Comparison of ENCODE assay signal across 11 mouse cellular contexts in the genomic region with DNA sequence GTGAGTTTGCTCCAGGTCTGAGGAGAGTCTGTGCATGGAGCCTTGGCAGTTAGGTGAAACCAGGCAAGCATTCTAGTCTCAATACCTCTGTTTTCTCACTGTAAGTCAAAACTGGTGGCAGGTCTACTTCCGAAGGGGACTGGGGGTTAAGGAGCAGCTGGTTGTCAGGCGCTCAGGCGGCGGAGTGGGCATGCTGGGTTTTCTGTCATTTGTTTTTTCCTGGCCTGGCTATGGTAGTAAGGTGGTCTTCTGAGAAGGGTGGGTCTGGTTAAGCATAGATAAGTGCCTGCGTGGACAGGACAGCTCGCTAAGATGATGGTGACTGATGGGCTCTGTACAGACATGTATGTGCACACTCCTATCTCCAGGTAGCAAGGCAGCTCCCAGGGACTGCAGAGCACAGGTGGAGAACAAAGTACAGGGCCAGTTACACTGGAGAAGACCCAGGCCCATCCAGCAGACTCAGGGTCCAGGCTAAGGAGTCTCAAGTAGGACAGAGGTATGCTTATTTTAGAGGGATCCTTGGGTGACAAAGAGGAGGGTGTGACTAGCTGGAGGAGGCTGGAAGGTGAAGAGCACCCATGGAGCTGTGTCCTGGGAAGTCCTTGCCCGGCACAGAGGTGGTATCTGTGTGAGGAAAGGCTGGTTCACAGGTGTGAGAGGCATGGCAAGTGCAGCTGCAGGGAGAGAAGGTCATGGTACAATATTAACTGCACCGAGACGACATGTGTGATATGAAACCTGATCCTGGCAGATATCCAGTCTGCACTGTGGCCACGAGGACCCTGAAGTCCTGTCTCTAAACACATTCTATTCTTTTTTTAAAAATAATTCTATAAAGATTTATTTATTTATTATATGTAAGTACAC. TPM values are rescaled to one million over a fixed set of nuclear protein-coding genes. Genes with fewer than 3 reads are reported as not detected.
A peak's percentile ranks its signal among the peaks of the same experiment; 100 is the strongest.
DNase-seq lines count a peak whose midpoint lies in the region; ATAC-seq lines count a peak whose summit lies in the region.
"Had no signal": no experiment of that assay in that cellular context is flagged by ENCODE, and none has a peak within 500 bp of the region (broad histone marks: within the 10 kb centered on the region; RNA-seq: fewer than 3 reads in every experiment).

No protein-coding gene starts in this region.

- H3K4me3 ChIP-seq in forebrain, embryonic 11.5 days (ENCODE audit: low read depth, low read length): no peak overlapping the region
- no peak overlapping the region for H3K4me3 ChIP-seq in forebrain, embryonic 12.5 days (replicated peaks)
- H3K4me3 ChIP-seq in kidney, embryonic 16.5 days (ENCODE audit: low read length): no peak overlapping the region
- no peak overlapping the region for H3K4me3 ChIP-seq in heart, embryonic 16.5 days (ENCODE audit: low read length)
- no peak overlapping the region for H3K4me3 ChIP-seq in stomach, embryonic 15.5 days (replicated peaks)
- H3K4me3 ChIP-seq: limb, embryonic 12.5 days had no signal

- H3K27me3 ChIP-seq in forebrain, embryonic 11.5 days (ENCODE audit: control insufficient read depth, insufficient read depth, low read length): no peaks in the 10 kb centered on the region
- H3K27me3 ChIP-seq in forebrain, embryonic 12.5 days: no peaks in the 10 kb centered on the region
- no peaks in the 10 kb centered on the region for H3K27me3 ChIP-seq in kidney, embryonic 16.5 days (ENCODE audit: insufficient read depth, low read length)
- H3K27me3 ChIP-seq in heart, embryonic 16.5 days (ENCODE audit: control insufficient read depth, insufficient read depth, low read length): no peaks in the 10 kb centered on the region
- H3K27me3 ChIP-seq in stomach, embryonic 15.5 days (replicated peaks): no peaks in the 10 kb centered on the region
- H3K27me3 ChIP-seq: limb, embryonic 12.5 days had no signal

- no peak for ATAC-seq in forebrain, embryonic 11.5 days (replicated peaks; ENCODE audit: low FRiP score)
- ATAC-seq in forebrain, embryonic 12.5 days (ENCODE audit: low FRiP score): no peak
- ATAC-seq in kidney, embryonic 16.5 days (ENCODE audit: low FRiP score, low TSS enrichment): no peak
- no peak for ATAC-seq in heart, embryonic 16.5 days (replicated peaks; ENCODE audit: extremely low read depth, insufficient read depth, low FRiP score)
- 0 out of 2 replicates have a peak, but pooled peaks have one; percentile 19 for ATAC-seq in stomach, embryonic 15.5 days (ENCODE audit: insufficient read depth, low FRiP score, low read depth)
- no peak for ATAC-seq in granulocyte monocyte progenitor cell, adult 5-6 weeks (replicated peaks; ENCODE audit: poor library complexity, severe bottlenecking)

- no peak overlapping the region for H3K4me2 ChIP-seq in forebrain, embryonic 11.5 days (ENCODE audit: low read depth, low read length, severe bottlenecking)
- H3K4me2 ChIP-seq in forebrain, embryonic 12.5 days: no peak overlapping the region
- H3K4me2 ChIP-seq in kidney, embryonic 16.5 days (replicated peaks; ENCODE audit: low read depth, low read length): no peak overlapping the region
- no peak overlapping the region for H3K4me2 ChIP-seq in heart, embryonic 16.5 days (ENCODE audit: low read depth, low read length)
- no peak overlapping the region for H3K4me2 ChIP-seq in stomach, embryonic 15.5 days
- H3K4me2 ChIP-seq: limb, embryonic 12.5 days had no signal

- H3K4me1 ChIP-seq in forebrain, embryonic 11.5 days (replicated peaks; ENCODE audit: control insufficient read depth, insufficient read depth, low read length): no peaks in the 10 kb centered on the region
- no peaks in the 10 kb centered on the region; the same call in 1 of the 2 replicates for H3K4me1 ChIP-seq in forebrain, embryonic 12.5 days
- peaks cover 23% of the 10 kb centered on the region for H3K4me1 ChIP-seq in kidney, embryonic 16.5 days (ENCODE audit: insufficient read depth, low read length)
- H3K4me1 ChIP-seq in heart, embryonic 16.5 days (ENCODE audit: control insufficient read depth, insufficient read depth, low read length): peaks cover 8% of the 10 kb centered on the region
- peaks cover 23% of the 10 kb centered on the region for H3K4me1 ChIP-seq in stomach, embryonic 15.5 days

- no peaks in the 10 kb centered on the region for H3K9me3 ChIP-seq in forebrain, embryonic 11.5 days (ENCODE audit: control insufficient read depth, low read length)
- H3K9me3 ChIP-seq in forebrain, embryonic 12.5 days: no peaks in the 10 kb centered on the region
- no peaks in the 10 kb centered on the region for H3K9me3 ChIP-seq in kidney, embryonic 16.5 days (ENCODE audit: low read length)
- H3K9me3 ChIP-seq in heart, embryonic 16.5 days (replicated peaks; ENCODE audit: control insufficient read depth, low read length): no peaks in the 10 kb centered on the region
- H3K9me3 ChIP-seq in stomach, embryonic 15.5 days: no peaks in the 10 kb centered on the region
- H3K9me3 ChIP-seq: limb, embryonic 12.5 days had no signal

- DNase-seq in forebrain, embryonic 11.5 days (ENCODE audit: low spot score): peak; percentile 44
- DNase-seq in kidney, adult 8-10 months: no peak
- DNase-seq in adrenal gland, postnatal 36 days: no peak
- DNase-seq: adrenal gland, adult 2 months; cerebellum, adult 11 months had no signal

- H3K9ac ChIP-seq in forebrain, embryonic 11.5 days (ENCODE audit: low read length): no peak overlapping the region
- H3K9ac ChIP-seq in forebrain, embryonic 12.5 days: no peak overlapping the region
- no peak overlapping the region for H3K9ac ChIP-seq in kidney, embryonic 16.5 days (replicated peaks; ENCODE audit: low read length)
- no peak overlapping the region for H3K9ac ChIP-seq in heart, embryonic 16.5 days (ENCODE audit: low read length)
- H3K9ac ChIP-seq in stomach, embryonic 15.5 days: no peak overlapping the region
- H3K9ac ChIP-seq: limb, embryonic 12.5 days had no signal

- WGBS in forebrain, embryonic 11.5 days: 85% methylated on average over 10 of the region's 10 CpGs
- WGBS in forebrain, embryonic 12.5 days: 88% methylated on average over 10 of the region's 10 CpGs
- 68% methylated on average over 10 of the region's 10 CpGs for WGBS in kidney, embryonic 16.5 days
- WGBS in heart, embryonic 16.5 days: 74% methylated on average over 10 of the region's 10 CpGs
- WGBS in stomach, embryonic 15.5 days: 69% methylated on average over 10 of the region's 10 CpGs

- H3K36me3 ChIP-seq in forebrain, embryonic 11.5 days (ENCODE audit: control insufficient read depth, insufficient read depth, low read length): no peaks in the 10 kb centered on the region
- H3K36me3 ChIP-seq in forebrain, embryonic 12.5 days (replicated peaks): no peaks in the 10 kb centered on the region
- H3K36me3 ChIP-seq in kidney, embryonic 16.5 days (ENCODE audit: insufficient read depth, low read length): no peaks in the 10 kb centered on the region
- no peaks in the 10 kb centered on the region for H3K36me3 ChIP-seq in heart, embryonic 16.5 days (ENCODE audit: control insufficient read depth, insufficient read depth)
- H3K36me3 ChIP-seq in stomach, embryonic 15.5 days: no peaks in the 10 kb centered on the region
- H3K36me3 ChIP-seq: limb, embryonic 12.5 days had no signal

- H3K27ac ChIP-seq in forebrain, embryonic 11.5 days (ENCODE audit: low read depth, low read length): no peak overlapping the region
- H3K27ac ChIP-seq in forebrain, embryonic 12.5 days: no peak overlapping the region
- peak overlapping the region; percentile 80 for H3K27ac ChIP-seq in kidney, embryonic 16.5 days (ENCODE audit: low read length)
- H3K27ac ChIP-seq in heart, embryonic 16.5 days (ENCODE audit: low read length): peak overlapping the region; percentile 87
- H3K27ac ChIP-seq in stomach, embryonic 15.5 days: peak overlapping the region; percentile 86
- H3K27ac ChIP-seq: limb, embryonic 12.5 days had no signal

RNA-seq across cellular contexts. Expression of gene Lgals9, which starts 19.3 kb away (rescaled TPM):
- 3.7 and 4.0 TPM in 2 replicates for polyA plus RNA-seq in forebrain, embryonic 11.5 days (2014; fragmentation: Nextera tagmentation; extraction: Ambion mirVana)
- 4.8 and 5.7 TPM in 2 replicates for polyA plus RNA-seq in forebrain, embryonic 12.5 days (2016; fragmentation: Nextera tagmentation; extraction: Ambion mirVana)
- 52.5 and 59.5 TPM in 2 replicates for polyA plus RNA-seq in kidney, embryonic 16.5 days (2015; fragmentation: Nextera tagmentation; extraction: Ambion mirVana)
- 72.7 and 105 TPM in 2 replicates for polyA plus RNA-seq in heart, embryonic 16.5 days (2015; fragmentation: Nextera tagmentation; extraction: Ambion mirVana)
- 64.1 and 65.1 TPM in 2 replicates for polyA plus RNA-seq in stomach, embryonic 15.5 days (2015; fragmentation: Nextera tagmentation; extraction: Ambion mirVana)
- total RNA-seq in granulocyte monocyte progenitor cell, adult 5-6 weeks (2014; fragmentation: Nextera tagmentation): 273 and 289 TPM in 2 replicates
- 68.6 and 84.9 TPM in 2 replicates for total RNA-seq in granulocyte monocyte progenitor cell, adult 5-6 weeks (2017)
- 10 to 100 TPM; 21.6 to 27.1 TPM for total RNA-seq in adrenal gland, postnatal 36 days (2021)

Comparison
In these comparisons a context has a peak if more than half of its experiments do, and no peak if none do; other contexts are left out.
1. H3K27ac ChIP-seq: peak in kidney, embryonic 16.5 days (single experiment), heart, embryonic 16.5 days (single experiment) and stomach, embryonic 15.5 days (single experiment); none in forebrain, embryonic 11.5 days (single experiment) and forebrain, embryonic 12.5 days (single experiment).